Mouse (Mus musculus): ENCODE measurements around the gene E2f6. TPM values are rescaled to one million over a fixed set of nuclear protein-coding genes. Genes with fewer than 3 reads are reported as not detected.

Gene E2f6
- polyA plus RNA-seq, 1 experiment: 27.9 TPM

GRCm38 (mm10) chr12:16848501-16848900 is 37.7 kb downstream of the E2f6 start:
- DNase-seq (ENCODE audit: low spot score): no peak

- no peak for DNase-seq (ENCODE audit: low spot score)
Measured at GRCm38 (mm10) chr12:16849821-16850220, 39.1 kb downstream of the E2f6 start.

- DNase-seq (ENCODE audit: low spot score): no peak
Measured at GRCm38 (mm10) chr12:16850431-16851375, 39.9 kb downstream of the E2f6 start.

- DNase-seq (ENCODE audit: low spot score): no peak
Measured at GRCm38 (mm10) chr12:16853431-16854165, 42.8 kb downstream of the E2f6 start.

- DNase-seq (ENCODE audit: low spot score): no peak
Measured at GRCm38 (mm10) chr12:16855632-16856305, 45.0 kb downstream of the E2f6 start.

GRCm38 (mm10) chr12:16856306-16856679 is 45.5 kb downstream of the E2f6 start:
- DNase-seq (ENCODE audit: low spot score): no peak

GRCm38 (mm10) chr12:16858081-16858480 is 47.3 kb downstream of the E2f6 start:
- DNase-seq (ENCODE audit: low spot score): no peak

- DNase-seq (ENCODE audit: low spot score): no peak
Measured at GRCm38 (mm10) chr12:16859781-16860180, 49.0 kb downstream of the E2f6 start.

GRCm38 (mm10) chr12:16860533-16860932 is 49.8 kb downstream of the E2f6 start:
- no peak for DNase-seq (ENCODE audit: low spot score)

- DNase-seq (ENCODE audit: low spot score): no peak
Measured at GRCm38 (mm10) chr12:16860961-16861360, 50.2 kb downstream of the E2f6 start.

- DNase-seq (ENCODE audit: low spot score): no peak
Measured at GRCm38 (mm10) chr12:16864477-16864876, 53.7 kb downstream of the E2f6 start.

- no peak for DNase-seq (ENCODE audit: low spot score)
Measured at GRCm38 (mm10) chr12:16865871-16866270, 55.1 kb downstream of the E2f6 start.

- no peak for DNase-seq (ENCODE audit: low spot score)
Measured at GRCm38 (mm10) chr12:16866460-16866859, 55.7 kb downstream of the E2f6 start.

- DNase-seq (ENCODE audit: low spot score): no peak
Measured at GRCm38 (mm10) chr12:16867306-16867705, 56.5 kb downstream of the E2f6 start.

GRCm38 (mm10) chr12:16868618-16869017 is 57.9 kb downstream of the E2f6 start:
- no peak for DNase-seq (ENCODE audit: low spot score)

- no peak for DNase-seq (ENCODE audit: low spot score)
Measured at GRCm38 (mm10) chr12:16869091-16869778, 58.5 kb downstream of the E2f6 start.

GRCm38 (mm10) chr12:16869870-16870404 is 59.2 kb downstream of the E2f6 start:
- DNase-seq (ENCODE audit: low spot score): no peak

GRCm38 (mm10) chr12:16870405-16871068 is 59.8 kb downstream of the E2f6 start:
- peak; percentile 42 for DNase-seq (ENCODE audit: low spot score)

GRCm38 (mm10) chr12:16872006-16872405 is 61.2 kb downstream of the E2f6 start:
- DNase-seq (ENCODE audit: low spot score): no peak

GRCm38 (mm10) chr12:16872926-16873464 is 62.2 kb downstream of the E2f6 start:
- DNase-seq (ENCODE audit: low spot score): no peak

- no peak for DNase-seq (ENCODE audit: low spot score)
Measured at GRCm38 (mm10) chr12:16873549-16873948, 62.8 kb downstream of the E2f6 start.

Data from urinary bladder, adult 2 months (tissue).